31 mouse cellular contexts compared by ENCODE assay signal in the genomic region with DNA sequence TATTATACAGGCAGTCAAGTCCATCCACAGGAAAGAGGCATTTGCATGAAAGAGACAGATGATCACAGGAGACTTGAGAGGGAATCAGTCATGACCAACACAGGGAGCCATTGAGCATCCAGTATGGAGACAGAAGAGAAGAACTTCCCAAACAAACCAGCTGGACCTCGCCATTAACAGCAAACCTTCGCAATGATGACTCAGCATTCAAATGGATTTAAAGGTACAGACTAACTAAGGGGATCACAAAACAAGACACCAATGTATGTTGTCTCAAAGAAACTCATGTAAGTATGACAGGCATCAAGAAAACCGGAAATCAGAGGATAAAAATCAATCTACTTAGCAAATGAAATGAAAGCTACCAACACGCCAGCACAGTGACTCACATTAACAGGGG.
"Had no signal": no experiment of that assay in that cellular context is flagged by ENCODE, and none has a peak within 500 bp of the region (broad histone marks: within the 10 kb centered on the region; RNA-seq: fewer than 3 reads in every experiment).

No protein-coding gene starts in this region.

- H3K36me3 ChIP-seq: limb, embryonic 10.5 days; limb, embryonic 12.5 days; limb, embryonic 13.5 days; limb, embryonic 15.5 days; liver, embryonic 12.5 days; liver, embryonic 13.5 days; liver, embryonic 15.5 days; lung, embryonic 15.5 days; midbrain, embryonic 10.5 days; midbrain, embryonic 12.5 days; midbrain, embryonic 13.5 days; midbrain, embryonic 15.5 days; neural tube, embryonic 12.5 days had no signal

- H3K9ac ChIP-seq: limb, embryonic 12.5 days; limb, embryonic 13.5 days; limb, embryonic 15.5 days; liver, embryonic 12.5 days; liver, embryonic 13.5 days; liver, embryonic 14.5 days; liver, embryonic 15.5 days; liver, postnatal 0 days; lung, embryonic 14.5 days; lung, embryonic 15.5 days; midbrain, embryonic 12.5 days; midbrain, embryonic 13.5 days; midbrain, embryonic 15.5 days; neural tube, embryonic 12.5 days had no signal

- H3K27ac ChIP-seq: left cerebral cortex, adult 2 months; limb, embryonic 10.5 days; limb, embryonic 12.5 days; limb, embryonic 13.5 days; limb, embryonic 15.5 days; liver, embryonic 12.5 days; liver, embryonic 13.5 days; liver, embryonic 14.5 days; liver, embryonic 15.5 days; lung, embryonic 15.5 days; macrophage; midbrain, embryonic 10.5 days; midbrain, embryonic 12.5 days; midbrain, embryonic 13.5 days; midbrain, embryonic 15.5 days; neural tube, embryonic 12.5 days had no signal

- H3K27me3 ChIP-seq: limb, embryonic 12.5 days; limb, embryonic 13.5 days; limb, embryonic 15.5 days; liver, embryonic 12.5 days; liver, embryonic 13.5 days; liver, embryonic 15.5 days; lung, embryonic 15.5 days; megakaryocyte, embryonic 14.5 days; midbrain, embryonic 12.5 days; midbrain, embryonic 13.5 days; midbrain, embryonic 15.5 days; neural tube, embryonic 12.5 days had no signal

- H3K4me3 ChIP-seq: left cerebral cortex, adult 2 months; limb, embryonic 10.5 days; limb, embryonic 12.5 days; limb, embryonic 13.5 days; limb, embryonic 15.5 days; liver, embryonic 12.5 days; liver, embryonic 13.5 days; liver, embryonic 15.5 days; lung, embryonic 15.5 days; megakaryocyte, embryonic 14.5 days; midbrain, embryonic 10.5 days; midbrain, embryonic 12.5 days; midbrain, embryonic 13.5 days; midbrain, embryonic 15.5 days; myocyte; neural tube, embryonic 12.5 days had no signal

- H3K9me3 ChIP-seq: limb, embryonic 10.5 days; limb, embryonic 12.5 days; limb, embryonic 13.5 days; limb, embryonic 15.5 days; liver, embryonic 12.5 days; liver, embryonic 13.5 days; liver, embryonic 15.5 days; lung, embryonic 15.5 days; midbrain, embryonic 10.5 days; midbrain, embryonic 12.5 days; midbrain, embryonic 13.5 days; midbrain, embryonic 15.5 days; neural tube, embryonic 12.5 days had no signal

- H3K4me2 ChIP-seq: limb, embryonic 12.5 days; limb, embryonic 13.5 days; limb, embryonic 15.5 days; liver, embryonic 11.5 days; liver, embryonic 12.5 days; liver, embryonic 13.5 days; liver, embryonic 15.5 days; lung, embryonic 14.5 days; lung, embryonic 15.5 days; midbrain, embryonic 11.5 days; midbrain, embryonic 12.5 days; midbrain, embryonic 13.5 days; midbrain, embryonic 15.5 days; neural tube, embryonic 12.5 days had no signal

- H3K4me1 ChIP-seq: limb, embryonic 10.5 days; limb, embryonic 12.5 days; limb, embryonic 13.5 days; limb, embryonic 15.5 days; liver, embryonic 12.5 days; liver, embryonic 13.5 days; liver, embryonic 15.5 days; lung, embryonic 15.5 days; megakaryocyte, embryonic 14.5 days; midbrain, embryonic 10.5 days; midbrain, embryonic 12.5 days; midbrain, embryonic 13.5 days; midbrain, embryonic 15.5 days; neural tube, embryonic 12.5 days had no signal

- DNase-seq: left cerebral cortex, postnatal 4 days; liver; liver, embryonic 13.5 days; liver, postnatal 0 days; lung, adult 18-20 months; lung, adult 2 months; lung, embryonic 14.5 days; lung, postnatal 10 days; lung, postnatal 14 days; lung, postnatal 36 days; lung, postnatal 4 days; midbrain, embryonic 14.5 days had no signal
